In genomic region chr1:168416729-168417437, GRCm38 (mm10) we compare ENCODE assay signal across 7 mouse cellular contexts. TPM values are rescaled to one million over a fixed set of nuclear protein-coding genes. Genes with fewer than 3 reads are reported as not detected.
DNase-seq lines count a peak whose midpoint lies in the region; ATAC-seq lines count a peak whose summit lies in the region.

No protein-coding gene starts in this region.

- peak; percentile 47 for DNase-seq in neural tube, embryonic 11.5 days (ENCODE audit: low spot score)
- DNase-seq in neural tube, embryonic 10.5 days (ENCODE audit: extremely low spot score, low spot score): no peak
- peak; percentile 53 to 56 for DNase-seq in kidney, postnatal 36 days
- DNase-seq in cerebellum, adult 18-20 months: no peak
- DNase-seq in cerebellum, adult 11 months: no peak

- H3K36me3 ChIP-seq in neural tube, embryonic 11.5 days (ENCODE audit: control insufficient read depth, insufficient read depth, low read length): peaks cover 6% of the 10 kb centered on the region; the same call in 1 of the 2 replicates
- H3K36me3 ChIP-seq in embryonic facial prominence, embryonic 15.5 days: peaks cover 11% of the 10 kb centered on the region; the same call in 1 of the 2 replicates
- peaks cover 4% of the 10 kb centered on the region; the same call in 1 of the 2 replicates for H3K36me3 ChIP-seq in stomach, embryonic 15.5 days

- no peaks in the 10 kb centered on the region for H3K9me3 ChIP-seq in neural tube, embryonic 11.5 days (ENCODE audit: control insufficient read depth, low read length)
- no peaks in the 10 kb centered on the region for H3K9me3 ChIP-seq in embryonic facial prominence, embryonic 15.5 days (replicated peaks)
- H3K9me3 ChIP-seq in stomach, embryonic 15.5 days: no peaks in the 10 kb centered on the region

- 12% methylated on average over 11 of the region's 11 CpGs for WGBS in neural tube, embryonic 11.5 days
- 25% methylated on average over 11 of the region's 11 CpGs for WGBS in embryonic facial prominence, embryonic 15.5 days
- WGBS in stomach, embryonic 15.5 days: 29% methylated on average over 11 of the region's 11 CpGs

- peak; percentile 50; the same call in 1 of the 2 replicates for ATAC-seq in neural tube, embryonic 11.5 days (ENCODE audit: insufficient read depth, low FRiP score, low TSS enrichment)
- peak; percentile 70; the same call in 1 of the 2 replicates for ATAC-seq in embryonic facial prominence, embryonic 15.5 days (ENCODE audit: insufficient number of reproducible peaks, low FRiP score, low TSS enrichment, low read depth)
- ATAC-seq in stomach, embryonic 15.5 days (ENCODE audit: insufficient read depth, low FRiP score, low read depth): peak; percentile 73

- no peak overlapping the region for H3K27ac ChIP-seq in neural tube, embryonic 11.5 days (ENCODE audit: low read depth, low read length)
- H3K27ac ChIP-seq in embryonic facial prominence, embryonic 15.5 days (replicated peaks): no peak overlapping the region
- H3K27ac ChIP-seq in stomach, embryonic 15.5 days: no peak overlapping the region

- no peak overlapping the region for H3K4me2 ChIP-seq in neural tube, embryonic 11.5 days (ENCODE audit: low read depth)
- no peak overlapping the region for H3K4me2 ChIP-seq in embryonic facial prominence, embryonic 15.5 days (replicated peaks)
- no peak overlapping the region for H3K4me2 ChIP-seq in stomach, embryonic 15.5 days

- peaks cover 22% of the 10 kb centered on the region for H3K4me1 ChIP-seq in neural tube, embryonic 11.5 days (ENCODE audit: control insufficient read depth, insufficient read depth, low read length)
- H3K4me1 ChIP-seq in embryonic facial prominence, embryonic 15.5 days: peaks cover 45% of the 10 kb centered on the region
- peaks cover 14% of the 10 kb centered on the region for H3K4me1 ChIP-seq in stomach, embryonic 15.5 days

- H3K4me3 ChIP-seq in neural tube, embryonic 11.5 days (ENCODE audit: low read depth, low read length): no peak overlapping the region
- H3K4me3 ChIP-seq in embryonic facial prominence, embryonic 15.5 days (replicated peaks): no peak overlapping the region
- H3K4me3 ChIP-seq in stomach, embryonic 15.5 days (replicated peaks): no peak overlapping the region

- H3K27me3 ChIP-seq in neural tube, embryonic 11.5 days (ENCODE audit: control insufficient read depth, insufficient read depth, low read length): no peaks in the 10 kb centered on the region
- no peaks in the 10 kb centered on the region for H3K27me3 ChIP-seq in embryonic facial prominence, embryonic 15.5 days
- H3K27me3 ChIP-seq in stomach, embryonic 15.5 days (replicated peaks): no peaks in the 10 kb centered on the region

- peak overlapping the region; percentile 19 for H3K9ac ChIP-seq in neural tube, embryonic 11.5 days (ENCODE audit: low read length)
- H3K9ac ChIP-seq in embryonic facial prominence, embryonic 15.5 days: no peak overlapping the region
- no peak overlapping the region for H3K9ac ChIP-seq in stomach, embryonic 15.5 days

RNA-seq across cellular contexts. Expression of gene Pbx1, which starts 15.2 kb away (rescaled TPM):
- 45.8 and 47.9 TPM in 2 replicates for polyA plus RNA-seq in neural tube, embryonic 11.5 days (2014; fragmentation: Nextera tagmentation; extraction: Ambion mirVana)
- polyA plus RNA-seq in embryonic facial prominence, embryonic 15.5 days (2015; fragmentation: Nextera tagmentation; extraction: Ambion mirVana): 29.5 and 33.3 TPM in 2 replicates
- polyA plus RNA-seq in stomach, embryonic 15.5 days (2015; fragmentation: Nextera tagmentation; extraction: Ambion mirVana): 35.1 and 36.2 TPM in 2 replicates

Comparison
In these comparisons a context has a peak if more than half of its experiments do, and no peak if none do; other contexts are left out.
1. DNase-seq: peak in neural tube, embryonic 11.5 days (single experiment) and kidney, postnatal 36 days (2 of 2); none in neural tube, embryonic 10.5 days (single experiment), cerebellum, adult 18-20 months (0 of 2) and cerebellum, adult 11 months (single experiment).
2. Peak in every context shown above with its lines, with median percentiles within 50 percentile points of each other: ATAC-seq.